Mouse (Mus musculus) CD4-positive, CD25-positive, alpha-beta regulatory T cell, adult 4 months (primary cell): ENCODE data around the gene Zfp600. TPM values are rescaled to one million over a fixed set of nuclear protein-coding genes. Genes with fewer than 3 reads are reported as not detected.
"Not testable (repeated sequence)": the region's sequence is repeated elsewhere in the genome, so short reads cannot be mapped to it uniquely, and the experiment has no call there.

Source experiments
- ATAC-seq: one replicate; pipeline ENCODE4 v1.8.0; 2017
- polyA plus RNA-seq, 2 experiments: library from polyadenylated mRNA; unstranded; fragments of 100-300 nt; shearing (Covaris generic); gene quantifications; one replicate each; pipeline ENCODE4 v1.2.1; 2017

Zfp600 gene
- polyA plus RNA-seq = not detected

GRCm38 (mm10) chr4:146156524-146156923, at the start of gene Zfp600:
TSS of gene Zfp600 (plus strand) at chr4:146156824.
- ATAC-seq = not testable (repeated sequence)

GRCm38 (mm10) chr4:146162893-146163292, 6.3 kb downstream of the Zfp600 start:
- not testable (repeated sequence) for ATAC-seq

- peak; percentile 37 for ATAC-seq
Observed at GRCm38 (mm10) chr4:146167202-146167832, 10.7 kb downstream of the Zfp600 start.

GRCm38 (mm10) chr4:146167879-146168532, 11.4 kb downstream of the Zfp600 start:
- ATAC-seq = peak; percentile 11

GRCm38 (mm10) chr4:146168730-146169215, 12.1 kb downstream of the Zfp600 start:
- not testable (repeated sequence) for ATAC-seq

- not testable (repeated sequence) for ATAC-seq
Observed at GRCm38 (mm10) chr4:146173378-146174226, 17.0 kb downstream of the Zfp600 start.

- not testable (repeated sequence) for ATAC-seq
Observed at GRCm38 (mm10) chr4:146204357-146204756, 47.7 kb downstream of the Zfp600 start.

- not testable (repeated sequence) for ATAC-seq
Observed at GRCm38 (mm10) chr4:146239252-146240244, 82.9 kb downstream of the Zfp600 start.

- not testable (repeated sequence) for ATAC-seq
Observed at GRCm38 (mm10) chr4:146242119-146242518, 85.5 kb downstream of the Zfp600 start.

Other genes with a start within 250 kb of the Zfp600 start
- gene Zfp987, start 59.5 kb upstream of the Zfp600 start, polyA plus RNA-seq = 1 to 10 TPM; 3.6 to 4.3 TPM